Mouse (Mus musculus): Measurements from ENCODE around the gene Ahcy.

GRCm38 (mm10) chr2:155011086-155011656 lies 63.1 kb downstream of the Ahcy start:
- TF ChIP-seq CTCF (IDR thresholded peaks at IDR 0.05; ENCODE audit: low read depth) (no peak), EP300 (IDR thresholded peaks at IDR 0.05; ENCODE audit: low read depth) (no peak)
